ENCODE assay signal across 8 mouse cellular contexts in the genomic region with DNA sequence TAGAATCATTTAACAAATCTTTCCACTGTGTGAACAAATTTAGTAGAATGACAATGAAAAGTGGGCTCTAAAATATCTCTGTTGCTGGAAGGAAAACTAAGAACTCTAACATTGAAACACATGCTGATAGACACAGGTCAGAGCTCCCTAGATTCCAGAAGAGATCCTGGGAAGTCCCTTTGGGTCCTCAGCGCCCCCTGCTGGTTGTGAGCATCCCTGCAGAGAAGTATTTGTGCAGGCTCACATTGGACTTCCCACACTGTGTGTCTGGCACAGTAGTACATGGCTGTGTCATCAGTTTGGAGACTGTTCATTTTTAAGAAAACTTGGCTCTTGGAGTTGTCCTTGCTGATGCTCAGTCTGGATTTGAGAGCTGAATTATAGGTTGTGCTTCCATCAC.
DNase-seq lines count a peak whose midpoint lies in the region.
"Not testable (repeated sequence)": the region's sequence is repeated elsewhere in the genome, so short reads cannot be mapped to it uniquely, and the experiment has no call there.

No protein-coding gene starts in this region.

- H3K36me3 ChIP-seq in ES-E14 (ENCODE audit: control insufficient read depth, insufficient read depth, low read length, poor library complexity, severe bottlenecking): not testable (repeated sequence)

- H3K9me3 ChIP-seq in ES-E14 (ENCODE audit: control insufficient read depth, insufficient read depth, low read depth, low read length): not testable (repeated sequence)

- H3K27ac ChIP-seq in ES-E14 (ENCODE audit: insufficient read depth, low read depth, low read length, poor library complexity, severe bottlenecking): not testable (repeated sequence)

- H3K4me1 ChIP-seq in ES-E14 (ENCODE audit: control insufficient read depth in 2 of 2, insufficient read depth in 2 of 2, low read length in 2 of 2, poor library complexity in 1 of 2): not testable (repeated sequence)

- H3K9ac ChIP-seq in ES-E14 (ENCODE audit: insufficient read depth, low read depth, low read length, poor library complexity, severe bottlenecking): not testable (repeated sequence)

- not testable (repeated sequence) for H3K4me3 ChIP-seq in ES-E14 (ENCODE audit: insufficient read depth in 1 of 2, low read depth in 1 of 2, low read length in 2 of 2, poor library complexity in 1 of 2, severe bottlenecking in 1 of 2)

- peak; percentile 58 for DNase-seq in ES-E14 (ENCODE audit: low read depth, low spot score)
- DNase-seq in adrenal gland, postnatal 25 days: peak; percentile 62
- peak; percentile 0 for DNase-seq in embryo, embryonic 11 days
- DNase-seq in heart, postnatal 14 days: peak; percentile 11 to 19
- DNase-seq in layer of hippocampus, adult 11-12 months (ENCODE audit: low spot score): peak; percentile 12
- peak; percentile 6 for DNase-seq in lung, postnatal 10 days
- DNase-seq in right cerebral cortex, postnatal 4 days: peak; percentile 1
- DNase-seq in thymus, postnatal 36 days: peak; percentile 30 to 33

- in situ Hi-C loops in ES-E14 (cut with MboI; ENCODE audit: low sequenced_read_pairs in 2 of 2, unreplicated experiment in 2 of 2): loop anchor here (5.0 to 10.0 kb wide), 2 partner anchors 56 to 58 kb away; no protein-coding TSS in a partner anchor

- intact Hi-C loops in heart, postnatal 14 days (cut with DNase I): not testable (repeated sequence)

Comparison
In these comparisons a context has a peak if more than half of its experiments do, and no peak if none do; other contexts are left out.
1. DNase-seq: peak in every context shown above with its lines; median percentile 62 in adrenal gland, postnatal 25 days; 58 in ES-E14; 32 in thymus, postnatal 36 days; 15 in heart, postnatal 14 days; 12 in layer of hippocampus, adult 11-12 months; 6 in lung, postnatal 10 days; 1 in right cerebral cortex, postnatal 4 days; 0 in embryo, embryonic 11 days.